Mouse (Mus musculus): ENCODE measurements around the gene Anapc15. TPM values are rescaled to one million over a fixed set of nuclear protein-coding genes. Genes with fewer than 3 reads are reported as not detected.

The Anapc15 gene
- total RNA-seq, 4 experiments from 2014 or later, result 29.6 to 34.8 (median 30.7) TPM

Small RNAs within 50 kb of the gene (microRNA-seq; reads per million reads assigned to microRNA genes)
- 0 reads per million in 2 experiments for gene Gm22655

Other genes starting within 250 kb of the Anapc15 start
- gene Clpb, start 200.1 kb upstream of the Anapc15 start, total RNA-seq (2022), result 10 to 100 TPM; 67.7 to 90.7 (median 77.9) TPM
- gene Phox2a, start 45.4 kb upstream of the Anapc15 start, total RNA-seq (2022), result 10 to 100 TPM; 26.7 to 57.2 (median 44.6) TPM
- gene Inppl1, start 25.5 kb upstream of the Anapc15 start, total RNA-seq (2022), result 100 to 1,000 TPM in 2 of 4 experiments, 10 to 100 TPM in 2; 76.9 to 104 (median 101) TPM
- 1 to 10 TPM; 1.2 to 4.7 (median 2.8) TPM for gene Folr2, start 6.5 kb upstream of the Anapc15 start, total RNA-seq (2022)
- 1 to 10 TPM in 2 of 4 experiments, not detected in 2; 4.0 to 5.9 TPM for gene Folr1, start 7.1 kb downstream of the Anapc15 start, total RNA-seq (2022)
- 100 to 1,000 TPM in 3 of 4 experiments, 10 to 100 TPM in 1; 92.8 to 107 (median 104) TPM for gene Lamtor1, start 42.2 kb downstream of the Anapc15 start, total RNA-seq (2022)
- not detected for gene Tomt, start 42.6 kb downstream of the Anapc15 start, total RNA-seq (2022)
- gene Lrrc51, start 70.2 kb downstream of the Anapc15 start, total RNA-seq (2022), result 10 to 100 TPM; 11.3 to 19.1 (median 16.7) TPM
- gene Numa1, start 70.4 kb downstream of the Anapc15 start, total RNA-seq (2022), result 100 to 1,000 TPM; 191 to 248 (median 221) TPM
- gene Il18bp, start 155.0 kb downstream of the Anapc15 start, total RNA-seq (2022), result 10 to 100 TPM in 2 of 4 experiments, 1 to 10 TPM in 2; 8.1 to 12.5 (median 10.1) TPM
- gene Rnf121, start 201.8 kb downstream of the Anapc15 start, total RNA-seq (2022), result 10 to 100 TPM; 34.1 to 56.0 (median 38.4) TPM
- 10 to 100 TPM; 12.4 to 23.7 (median 18.7) TPM for gene Xndc1, start 201.8 kb downstream of the Anapc15 start, total RNA-seq (2022)
- 1 to 10 TPM; 1.1 to 3.5 (median 1.5) TPM for gene Xntrpc, start 202.0 kb downstream of the Anapc15 start, total RNA-seq (2022)
- gene Trpc2, start 219.4 kb downstream of the Anapc15 start, total RNA-seq (2022), result under 1 TPM in 1 of 4 experiments, not detected in 3; 0.22 TPM
- gene Art1, start 238.0 kb downstream of the Anapc15 start, total RNA-seq (2022), result not detected
- gene Art5, start 245.8 kb downstream of the Anapc15 start, total RNA-seq (2022), result under 1 TPM in 1 of 4 experiments, not detected in 3; 0.38 TPM

Data from adrenal gland, adult 8-10 months (tissue).